Mouse (Mus musculus) gastrocnemius, postnatal 4 days (tissue): ENCODE results near the gene Esp16. TPM values are rescaled to one million over a fixed set of nuclear protein-coding genes. Genes with fewer than 3 reads are reported as not detected.
"Not testable (repeated sequence)": the region's sequence is repeated elsewhere in the genome, so short reads cannot be mapped to it uniquely, and the experiment has no call there.

Experiments
- DNase-seq, 2 experiments: peaks; one replicate each; pipeline ENCODE4 v3.0.0; 2021 to 2022; ENCODE audit warnings: low spot score in 2 of 2, mixed read lengths in 2 of 2
- long read RNA-seq, 2 experiments: library from polyadenylated mRNA; stranded (forward); transcript quantifications; one replicate each; pipeline ENCODE4 v2.0.0; 2021
- total RNA-seq, 2 experiments: library from RNA; stranded (reverse); gene quantifications; 2 replicates each; pipeline ENCODE4 v1.2.3; 2021

The Esp16 gene
- not detected for total RNA-seq
- long read RNA-seq, experiment 1 = 0 reads
- long read RNA-seq, experiment 2 = 0 reads

DNA sequence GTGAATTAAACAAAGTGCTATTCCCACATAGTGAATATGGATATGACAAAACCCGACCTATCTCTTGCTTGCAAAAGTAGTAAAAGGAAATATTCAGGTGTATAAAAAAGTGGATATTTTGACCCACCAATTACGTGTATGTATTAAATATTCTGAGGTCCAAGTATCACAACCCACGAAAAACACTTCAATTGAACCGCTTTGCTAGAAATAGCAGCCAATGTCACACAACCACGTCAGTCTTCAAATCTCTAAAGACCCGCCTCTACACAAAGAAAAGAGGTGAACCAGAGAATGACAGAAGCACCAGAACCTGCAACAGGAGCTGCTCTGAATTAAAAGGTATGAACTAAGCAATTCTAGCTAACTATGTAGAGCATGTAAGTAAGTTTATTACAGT is at the start of gene Esp16:
Esp16 (plus strand) TSS at position 301 of the 400 bp plus-strand sequence.
- DNase-seq = not testable (repeated sequence)

DNA sequence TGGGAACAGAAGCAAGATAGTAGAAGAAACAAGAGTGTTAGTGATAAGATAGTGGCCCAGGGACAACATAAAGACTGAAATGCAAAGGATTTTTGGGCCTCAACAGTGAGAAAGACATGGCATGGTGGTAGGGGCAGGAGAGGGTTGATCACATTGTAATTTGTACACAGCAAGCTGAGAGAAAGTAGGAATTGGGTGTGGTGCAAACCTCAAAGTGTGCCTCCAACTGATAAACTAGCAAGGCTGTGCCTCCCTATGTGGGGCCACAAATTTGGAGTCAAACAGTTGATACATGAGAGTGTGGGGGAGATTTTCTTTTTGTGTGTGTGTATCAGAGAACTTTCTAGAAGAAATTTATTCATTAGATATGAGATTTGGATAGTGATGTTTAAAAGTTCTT is 37.9 kb upstream of the Esp16 start:
- not testable (repeated sequence) for DNase-seq

Other genes with a start within 250 kb of the Esp16 start
- gene Esp18, start 129.8 kb upstream of the Esp16 start, total RNA-seq = not detected
- gene Esp15, start 104.8 kb downstream of the Esp16 start, total RNA-seq = not detected